Mouse (Mus musculus) c-Kit-positive CD71-negative TER-119-negative erythroid progenitor cells, embryonic 14.5 days (primary cell): ENCODE results near the gene Rab40b.
"Not testable (repeated sequence)": the region's sequence is repeated elsewhere in the genome, so short reads cannot be mapped to it uniquely, and the experiment has no call there.

Source experiments
- DNase-seq: peaks from one replicate; pipeline ENCODE4 v3.0.0-alpha.2; 2013; ENCODE audit warnings: low read depth

The Rab40b gene

DNA sequence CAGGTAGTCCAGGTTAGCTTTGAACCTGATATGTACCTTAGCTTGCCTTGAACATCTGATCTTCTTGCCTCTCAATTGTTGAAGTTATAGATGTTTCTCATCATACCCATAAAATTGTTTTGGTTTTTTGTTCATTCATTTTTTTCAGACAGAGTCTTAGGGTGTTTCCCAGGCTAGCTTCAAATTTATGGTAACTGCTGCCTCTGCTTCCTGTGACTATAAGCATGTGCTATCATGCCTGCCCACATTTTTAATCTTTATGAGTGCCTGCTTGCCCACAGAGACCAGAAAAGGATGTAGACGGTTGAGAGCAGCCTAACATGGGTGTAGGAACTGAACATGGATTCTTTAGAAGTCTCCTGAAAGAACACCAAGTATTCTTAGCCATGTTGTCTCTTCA lies 19.3 kb downstream of the Rab40b start:
- DNase-seq = no peak

DNA sequence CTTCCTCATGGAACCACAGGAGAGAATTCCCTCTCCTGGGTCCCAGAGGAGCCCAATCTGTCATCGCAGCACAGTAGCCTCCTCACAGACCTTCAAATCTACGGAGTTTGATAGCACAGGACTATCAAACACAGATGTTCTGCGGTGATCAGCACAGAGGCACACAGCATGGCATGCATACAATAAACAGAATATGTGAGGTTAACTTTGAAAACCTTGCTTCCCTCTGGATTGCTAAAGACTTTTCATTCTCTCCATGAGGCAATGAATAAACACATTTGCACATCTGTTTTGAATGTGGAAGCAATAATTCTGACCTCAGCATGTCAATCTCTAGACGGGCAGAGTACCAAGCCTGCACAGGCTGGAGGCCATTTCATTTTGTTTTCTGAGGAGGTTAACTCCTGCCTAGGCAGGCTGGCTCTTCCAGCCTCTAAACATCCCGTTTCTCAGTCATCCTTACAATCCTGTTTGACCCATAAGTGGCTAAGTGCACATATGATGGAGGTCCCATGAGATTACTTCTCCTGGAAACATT lies 20.8 kb downstream of the Rab40b start:
- no peak for DNase-seq

DNA sequence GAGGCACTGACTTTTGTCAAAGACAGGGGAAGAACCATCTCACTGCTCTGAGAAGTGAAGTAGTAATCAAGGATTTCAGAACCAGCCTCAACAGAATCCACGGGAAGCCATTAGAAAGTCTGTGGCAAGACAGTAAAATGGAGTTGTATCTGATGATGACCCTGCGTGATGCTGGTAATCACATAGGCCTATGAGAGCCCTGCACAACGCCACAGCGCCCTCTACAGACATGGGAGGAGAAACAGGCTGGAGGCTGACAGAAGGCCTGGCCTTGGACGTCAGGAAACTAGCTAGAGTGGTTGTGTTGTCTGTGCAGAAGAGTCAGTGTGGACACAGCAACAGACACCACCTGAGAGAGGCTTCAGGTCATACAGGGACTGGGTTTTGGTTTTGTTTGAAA lies 25.8 kb downstream of the Rab40b start:
- peak; percentile 52 for DNase-seq

DNA sequence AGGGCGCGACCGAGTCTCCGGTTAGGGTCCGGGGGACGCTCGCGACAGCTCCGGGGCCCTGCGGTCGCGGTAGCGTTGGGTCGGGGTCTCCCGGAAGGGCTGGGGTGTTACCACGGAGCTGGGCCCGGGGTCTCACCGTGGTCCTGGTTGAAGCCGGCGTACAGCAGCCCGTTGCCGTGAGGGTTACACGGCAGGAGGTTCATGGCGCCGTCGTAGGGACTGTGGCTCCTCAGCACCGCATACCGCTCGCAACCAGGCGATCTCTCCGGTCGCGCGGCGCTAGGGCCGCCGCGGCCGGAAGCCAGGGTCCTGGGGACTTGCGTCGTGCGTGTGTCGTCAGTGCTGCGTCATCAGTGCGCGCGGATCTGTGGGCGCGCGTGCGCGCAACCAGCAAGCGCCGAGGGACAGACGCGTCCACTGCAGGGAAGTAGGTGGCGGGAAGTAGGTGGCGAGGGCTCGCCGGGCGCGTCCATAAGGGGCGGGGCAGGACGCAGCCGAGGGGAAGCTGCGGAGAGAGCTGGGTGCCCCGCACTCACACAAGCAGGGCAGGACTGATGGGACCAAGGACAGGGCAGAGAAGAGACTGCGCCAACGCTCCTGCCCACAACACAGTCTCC lies 33.9 kb downstream of the Rab40b start, which contains the start of gene Wdr45b:
Gene Wdr45b (minus strand): TSS at position 355 of the 617 bp plus-strand sequence.
- DNase-seq = peak; percentile 91

DNA sequence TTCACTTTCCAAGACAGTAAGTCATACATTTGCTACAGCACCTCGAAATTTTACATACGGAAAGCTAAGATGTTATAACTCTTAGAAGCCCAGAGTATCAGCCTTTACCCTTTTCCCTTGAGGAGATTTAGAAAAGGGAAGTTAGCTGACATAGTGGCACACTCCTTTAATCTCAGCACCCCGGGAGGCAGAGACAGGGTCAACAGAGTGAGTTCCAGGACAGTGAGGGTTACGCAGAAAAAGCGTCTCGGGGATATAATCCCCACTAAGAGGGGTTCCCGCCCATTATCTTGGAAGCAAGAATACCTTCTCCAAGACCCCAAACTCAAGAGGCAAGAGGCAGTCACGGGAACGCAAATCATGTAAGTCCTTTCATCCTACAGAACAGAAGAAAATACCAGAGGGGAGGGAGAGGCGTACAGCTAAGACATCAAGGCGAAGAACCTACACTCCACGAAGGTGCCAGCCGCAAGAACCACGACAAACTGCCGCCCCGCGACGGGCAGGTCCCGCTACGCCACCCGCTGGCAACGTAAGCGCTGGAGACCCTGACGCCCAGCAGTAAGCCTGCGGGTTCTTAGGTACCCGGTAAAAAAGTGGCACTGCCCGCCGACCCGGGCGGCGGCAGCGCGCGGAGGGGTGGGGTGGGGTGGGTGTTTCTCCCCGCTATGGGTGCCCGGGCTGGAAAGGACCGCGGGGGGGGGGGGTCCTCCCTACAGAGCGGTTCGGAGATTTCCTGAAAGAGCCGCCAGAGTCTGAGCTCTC lies 34.5 kb downstream of the Rab40b start:
- no peak for DNase-seq

DNA sequence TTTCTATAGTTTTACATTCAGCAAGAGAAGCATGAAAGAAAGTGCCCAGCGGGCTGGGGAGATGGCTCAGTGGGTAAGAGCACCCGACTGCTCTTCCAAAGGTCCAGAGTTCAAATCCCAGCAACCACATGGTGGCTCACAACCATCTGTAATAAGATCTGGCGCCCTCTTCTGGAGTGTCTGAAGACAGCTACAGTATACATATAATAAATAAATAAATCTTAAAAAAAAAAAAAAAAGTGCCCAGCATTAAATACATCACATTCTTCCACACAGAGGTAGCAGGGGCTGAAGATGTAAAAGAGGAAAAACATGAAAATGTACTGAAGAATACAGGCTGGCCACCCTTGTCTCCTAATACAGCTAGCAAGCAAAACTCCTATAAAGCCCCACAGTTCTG lies 39.3 kb downstream of the Rab40b start:
- DNase-seq = not testable (repeated sequence)

DNA sequence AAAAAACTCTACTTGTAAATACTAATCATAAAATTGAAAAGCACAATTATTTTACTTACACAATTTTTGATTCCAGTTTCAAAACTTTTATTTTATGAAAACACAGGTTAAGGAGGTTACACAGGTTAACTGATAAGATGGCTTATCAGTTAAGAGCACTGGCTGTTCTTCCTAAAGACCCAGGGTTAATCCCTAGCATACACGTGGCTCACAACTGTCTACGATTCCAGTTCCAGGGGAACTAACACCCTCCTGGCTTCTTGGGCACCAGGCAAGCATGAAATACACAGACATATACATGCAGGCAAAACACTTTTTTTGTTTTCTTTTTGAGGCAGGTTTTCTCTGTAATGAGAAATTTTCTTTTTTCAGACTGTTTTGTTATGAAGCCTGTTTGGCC lies 39.9 kb downstream of the Rab40b start:
- no peak for DNase-seq

DNA sequence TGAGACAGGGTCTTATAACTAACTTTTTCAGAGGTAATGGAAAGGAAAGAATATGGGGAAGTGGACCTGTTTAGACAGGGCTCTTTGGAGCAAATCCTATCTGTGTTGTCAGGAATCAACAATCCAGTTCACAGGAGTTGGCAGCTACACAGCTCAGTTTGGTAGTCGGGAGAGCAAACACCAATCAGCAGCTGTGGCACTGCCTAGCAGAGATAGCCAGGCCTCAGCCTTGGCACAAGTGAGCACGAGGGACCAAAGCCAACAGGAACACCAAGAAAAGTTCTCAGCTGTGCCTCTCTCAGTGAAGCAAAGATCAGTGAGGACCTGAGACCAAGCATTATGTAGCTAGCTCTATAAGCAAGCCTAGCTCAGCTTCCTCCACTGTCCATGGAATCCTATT lies 41.0 kb downstream of the Rab40b start:
- no peak for DNase-seq

DNA sequence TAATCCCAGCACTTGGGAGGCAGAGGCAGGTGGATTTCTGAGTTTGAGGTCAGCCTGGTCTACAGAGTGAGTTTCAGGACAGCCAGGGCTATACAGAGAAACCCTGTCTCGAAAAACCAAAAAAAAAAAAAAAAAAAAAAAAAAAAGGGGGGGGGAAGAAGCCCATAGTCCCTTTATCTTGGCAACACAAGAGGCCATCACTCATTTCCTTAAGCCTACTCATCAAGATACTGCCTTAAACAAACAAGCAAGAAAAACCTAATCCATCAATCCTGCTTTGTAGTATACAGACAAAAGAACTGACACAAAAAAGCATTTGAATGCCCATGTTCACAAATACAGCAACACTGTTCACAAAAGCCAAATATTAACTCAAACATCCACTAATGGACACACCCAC lies 45.6 kb downstream of the Rab40b start:
- not testable (repeated sequence) for DNase-seq

DNA sequence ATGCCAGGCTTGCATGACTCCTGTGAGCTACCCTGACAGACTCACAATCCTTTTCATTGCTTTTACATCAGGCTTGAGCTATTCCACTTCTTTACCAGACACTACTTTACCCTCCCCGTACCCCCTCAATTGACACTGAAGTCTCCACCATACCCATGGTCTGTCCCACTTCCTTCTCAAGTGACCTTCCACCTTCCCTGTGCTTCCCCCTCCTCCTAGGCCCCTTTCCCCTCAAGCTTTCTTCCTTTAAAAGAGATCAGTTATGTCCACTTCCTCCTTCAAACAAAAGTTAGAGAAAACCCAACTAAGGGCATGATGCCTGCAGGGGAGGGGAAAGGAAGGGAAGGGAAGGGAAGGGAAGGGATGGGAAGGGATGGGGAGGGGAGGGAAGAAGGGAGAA lies 47.8 kb downstream of the Rab40b start:
- no peak for DNase-seq

DNA sequence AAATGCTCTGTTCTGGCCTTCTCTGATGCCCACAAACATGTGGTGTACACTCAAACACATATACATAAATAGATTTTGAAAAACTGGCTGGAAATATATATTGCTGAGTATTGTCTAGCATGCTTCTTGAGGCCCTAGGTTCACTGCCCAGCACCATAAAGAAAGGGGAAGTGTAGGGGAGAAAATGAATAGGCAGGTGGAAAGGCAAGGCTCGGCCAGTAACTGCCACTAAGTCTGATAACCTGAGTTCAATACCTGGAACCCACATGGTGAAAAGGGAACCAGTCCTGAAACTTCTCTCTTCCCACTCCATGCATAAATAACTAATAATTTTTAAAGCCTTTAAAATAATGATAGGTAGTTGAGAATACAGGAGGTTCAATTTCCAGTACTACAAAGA lies 48.4 kb downstream of the Rab40b start:
- no peak for DNase-seq

DNA sequence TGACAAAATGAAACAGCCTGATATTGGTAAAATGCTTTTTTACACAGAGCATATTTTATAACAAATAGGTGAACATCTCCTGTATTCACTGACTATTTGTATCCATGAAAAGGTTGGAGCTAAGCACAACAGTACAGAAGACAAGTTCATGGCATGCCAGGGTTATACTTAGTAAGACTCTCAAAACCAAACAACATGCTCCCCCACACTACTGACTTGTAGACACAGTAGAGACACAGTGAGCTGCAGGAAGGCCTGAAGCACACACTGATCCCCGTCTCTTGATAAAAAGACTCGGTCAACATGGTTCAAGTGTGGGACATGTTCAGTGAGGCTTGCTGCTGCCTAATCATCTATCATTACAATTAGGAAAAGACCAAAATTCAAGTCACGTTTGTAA lies 56.4 kb downstream of the Rab40b start:
- no peak for DNase-seq

DNA sequence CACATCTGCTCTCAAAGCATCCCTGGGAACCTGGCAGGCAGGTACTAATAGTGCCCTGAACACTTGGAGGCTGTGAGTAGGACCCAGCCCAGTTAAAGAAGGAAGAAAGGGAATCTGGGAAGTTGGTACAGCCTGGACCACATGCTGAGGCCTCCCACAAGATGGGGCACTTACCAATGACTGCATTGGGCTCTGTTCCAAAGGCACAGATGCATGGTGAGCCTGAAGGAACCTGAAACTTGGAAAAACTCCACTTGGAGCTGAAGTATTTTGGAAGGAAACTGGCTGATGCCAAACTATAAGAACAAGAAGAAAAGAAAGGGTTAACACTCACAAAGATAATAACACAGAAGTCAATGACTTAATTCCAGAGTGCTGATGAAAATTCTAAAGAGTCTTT lies 59.4 kb downstream of the Rab40b start:
- DNase-seq = no peak

DNA sequence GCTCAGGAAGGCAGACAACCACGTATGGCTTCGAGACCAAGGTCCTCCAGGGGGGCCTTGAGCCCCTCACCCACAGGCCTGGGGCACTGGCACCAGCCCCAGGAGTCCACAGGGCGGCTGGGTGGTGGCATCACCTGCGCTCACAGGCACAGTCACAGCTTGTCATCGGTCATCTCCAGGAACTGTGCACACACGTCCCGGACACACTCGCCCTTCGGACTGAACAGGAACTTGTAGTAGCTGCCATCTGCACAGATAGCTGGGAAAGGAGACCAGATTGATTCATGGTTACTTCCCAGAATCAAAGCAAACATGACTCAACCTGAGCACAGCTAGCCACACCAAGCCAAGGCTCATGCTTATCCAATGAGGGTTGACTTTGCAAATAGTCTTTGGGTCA lies 59.8 kb downstream of the Rab40b start:
- DNase-seq = no peak

DNA sequence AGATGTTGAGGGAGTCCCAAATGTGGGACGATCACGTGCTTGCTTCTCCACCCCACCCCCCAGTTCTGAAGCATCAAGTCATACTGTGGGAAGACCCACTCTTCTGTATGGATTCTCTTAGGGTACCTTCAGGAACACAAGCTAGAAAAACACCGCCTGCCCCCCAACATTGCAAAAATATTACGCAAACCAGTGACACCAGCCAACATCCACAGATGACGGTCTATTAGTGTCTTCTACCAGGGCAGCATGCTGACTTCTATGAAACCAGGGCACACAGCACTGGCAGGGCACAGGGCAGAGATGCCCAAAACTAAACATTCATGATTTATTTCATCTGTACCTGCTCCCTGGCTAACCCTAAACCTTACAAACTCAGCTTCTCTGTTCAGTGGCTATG lies 61.4 kb downstream of the Rab40b start:
- no peak for DNase-seq

DNA sequence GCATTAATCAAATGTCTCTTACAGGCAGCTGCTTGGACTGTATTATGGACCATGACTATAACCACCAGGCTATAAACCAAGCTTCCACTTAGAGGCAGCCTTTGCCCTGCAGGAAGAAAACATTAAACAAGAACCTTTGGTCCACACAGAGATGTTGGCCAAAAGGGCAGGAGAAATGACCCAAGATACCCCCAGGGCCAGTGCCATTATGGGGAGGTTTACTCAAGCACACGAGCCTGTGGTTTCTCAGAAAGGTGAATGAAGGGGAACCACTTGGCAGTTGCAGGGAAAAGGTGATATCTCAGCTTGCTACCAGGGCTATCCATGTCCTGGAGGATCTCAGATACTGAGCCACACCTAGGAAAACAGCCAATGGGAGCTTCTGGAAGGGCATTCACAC lies 62.0 kb downstream of the Rab40b start:
- DNase-seq = no peak

DNA sequence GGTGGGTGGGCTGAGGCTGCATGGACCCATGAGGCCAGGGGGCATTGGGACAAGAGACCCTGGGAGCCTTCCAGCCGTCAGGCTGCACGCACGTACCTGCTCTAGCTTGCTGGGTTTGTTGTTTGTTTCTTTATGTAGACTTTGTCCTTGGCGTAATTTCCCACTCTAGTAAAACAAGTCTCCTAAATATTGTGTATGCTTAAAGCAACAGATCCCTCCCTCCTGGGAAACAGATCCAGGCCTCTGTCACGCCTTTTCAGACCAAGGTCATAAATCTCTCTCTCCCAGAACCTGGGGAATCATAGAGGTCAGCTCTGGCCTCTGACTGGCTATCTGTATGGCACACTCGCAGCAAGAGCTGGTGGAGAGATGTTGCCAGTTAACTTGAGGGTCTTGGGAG lies 80.3 kb downstream of the Rab40b start:
- DNase-seq = not testable (repeated sequence)

DNA sequence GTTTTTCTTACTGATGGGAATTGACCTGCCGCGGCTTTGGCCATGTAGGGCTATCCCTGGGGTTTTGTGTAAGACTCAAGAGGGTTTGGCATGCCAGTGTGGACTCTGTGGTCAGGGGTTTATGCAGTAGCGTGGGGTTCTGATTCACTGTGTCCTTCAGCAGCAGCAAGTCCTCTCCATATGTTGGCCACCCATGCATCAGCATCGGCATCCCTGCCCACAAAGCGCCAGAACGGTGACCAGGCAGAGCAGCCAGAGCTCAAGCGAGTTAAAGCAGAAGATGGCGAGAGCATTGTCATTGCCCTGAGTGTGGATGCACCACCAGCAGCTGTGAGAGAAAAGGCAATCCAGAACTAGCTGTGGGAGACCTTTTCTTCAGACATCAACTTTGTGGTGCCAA lies 81.4 kb downstream of the Rab40b start:
- no peak for DNase-seq
